Mouse (Mus musculus) lung, adult 18-20 months (tissue): ENCODE data around the gene Plpp4.

Source experiments
- DNase-seq, 2 experiments: peaks; one replicate each; pipeline ENCODE4 v3.0.0; 2022; ENCODE audit warnings: mixed read lengths in 2 of 2

Plpp4 gene

DNA sequence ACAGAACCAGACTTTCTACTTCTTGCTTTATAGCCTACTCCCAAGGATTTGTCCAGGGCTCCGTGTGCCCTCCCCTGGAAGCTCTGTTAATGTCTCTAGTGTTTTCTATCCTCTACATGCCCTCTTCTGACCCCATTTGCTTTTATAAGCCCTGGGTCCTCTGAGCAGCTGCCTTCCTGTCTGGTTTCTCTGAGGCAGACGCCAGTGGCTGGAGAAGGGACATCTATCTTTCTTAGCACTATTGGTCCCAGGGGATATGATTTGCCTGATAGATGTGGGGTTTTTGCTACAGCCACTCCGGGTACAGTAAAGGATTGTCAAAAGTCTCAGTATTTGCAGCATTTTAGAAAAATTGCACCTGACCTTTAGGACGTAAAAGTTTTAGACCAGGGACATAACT is 46.5 kb downstream of the Plpp4 start:
- DNase-seq: no peak

DNA sequence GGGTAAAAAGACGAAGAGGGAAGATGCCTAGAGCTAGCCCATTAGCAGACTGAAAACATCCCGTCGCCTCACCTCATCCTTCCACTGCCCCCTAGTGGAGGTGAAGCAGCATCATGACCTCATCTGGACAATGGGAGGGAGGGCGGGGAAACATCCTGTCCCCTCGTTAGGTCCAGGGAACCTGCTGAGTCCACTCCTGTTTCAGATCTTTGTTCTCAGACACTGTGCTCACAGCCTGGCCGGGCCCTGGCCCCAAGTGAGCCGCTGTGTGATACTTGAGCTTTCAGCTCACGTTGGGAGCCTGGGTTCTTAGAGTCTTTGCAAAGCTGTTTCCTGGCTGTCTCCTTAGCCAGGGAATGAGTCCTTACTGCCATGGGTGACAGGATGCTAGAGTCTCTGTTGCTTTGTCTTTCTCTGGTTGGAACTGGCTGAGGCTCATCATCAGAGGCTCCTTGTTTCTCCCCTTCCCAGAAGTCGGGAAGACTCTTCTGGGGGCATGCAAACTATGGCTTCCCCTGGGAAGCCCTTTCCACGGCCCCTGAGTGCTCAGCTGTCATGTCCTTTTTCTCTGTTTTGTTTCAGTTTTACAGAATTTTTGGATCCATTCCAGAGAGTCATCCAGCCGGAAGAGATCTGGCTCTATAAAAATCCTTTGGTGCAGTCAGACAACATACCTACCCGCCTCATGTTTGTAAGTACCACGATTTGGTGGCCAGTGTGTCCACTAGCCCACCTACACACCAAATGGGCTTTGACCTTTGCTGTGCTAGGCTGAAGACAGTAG is 50.4 kb downstream of the Plpp4 start:
- peak in 1 of 2 experiments; percentile 6 for DNase-seq

DNA sequence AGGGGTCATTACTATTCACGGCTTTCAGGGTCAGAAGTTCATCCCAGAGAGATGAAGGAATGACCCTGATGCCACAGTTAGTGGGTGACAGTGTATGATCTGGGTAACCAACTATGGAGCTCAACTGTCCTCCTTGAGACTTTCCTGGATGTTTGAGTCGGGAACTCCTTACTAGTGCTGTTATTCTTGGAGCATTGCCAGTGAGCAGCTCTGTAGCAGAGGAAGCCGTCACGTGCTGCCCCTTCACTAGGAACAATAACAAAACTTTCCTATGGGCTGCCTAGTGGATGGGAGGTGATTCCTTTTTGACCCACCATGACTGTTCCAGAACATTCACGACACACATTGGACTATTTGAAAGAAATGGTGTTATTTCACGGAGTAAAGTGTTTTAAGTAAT is 51.8 kb downstream of the Plpp4 start:
- no peak for DNase-seq

DNA sequence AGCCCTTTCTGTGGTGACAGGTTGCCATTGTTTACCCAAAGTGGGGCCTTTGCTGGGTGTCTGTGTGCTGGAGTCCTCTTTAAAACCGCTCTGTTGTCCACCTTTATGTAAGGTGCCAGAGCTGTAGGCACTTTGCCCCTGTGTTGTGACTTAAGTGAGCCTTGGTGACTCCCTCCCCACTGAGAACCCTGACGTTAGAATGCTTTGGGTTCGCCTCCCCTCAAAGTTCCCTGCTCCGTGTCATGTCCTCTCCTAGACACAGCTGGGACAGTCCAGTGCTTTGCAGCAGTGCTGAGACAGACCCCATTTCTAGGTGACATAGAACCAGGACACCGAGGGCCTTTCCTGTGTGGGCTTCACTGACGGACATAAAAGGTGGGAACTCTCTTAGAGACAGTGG is 55.7 kb downstream of the Plpp4 start:
- DNase-seq: no peak

DNA sequence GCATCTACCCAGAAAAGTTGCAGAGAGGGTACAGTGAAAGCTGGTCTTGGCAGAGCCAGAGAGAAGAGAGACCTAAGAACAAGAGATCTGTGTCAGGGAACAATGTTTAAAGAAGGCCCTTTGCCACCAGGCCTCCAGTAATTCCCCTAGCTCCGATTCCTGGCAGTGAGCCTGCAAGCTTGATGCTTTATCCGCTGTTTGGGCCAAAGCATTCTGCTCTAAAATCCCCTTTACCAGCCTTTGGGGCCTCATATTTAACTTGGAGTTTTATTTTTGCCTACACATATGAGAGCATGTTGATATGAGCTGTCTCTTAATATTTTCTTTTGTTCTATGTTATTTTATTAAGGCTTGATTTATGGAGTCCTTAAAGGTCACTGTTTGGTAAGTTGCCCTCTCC is 57.1 kb downstream of the Plpp4 start:
- no peak for DNase-seq

DNA sequence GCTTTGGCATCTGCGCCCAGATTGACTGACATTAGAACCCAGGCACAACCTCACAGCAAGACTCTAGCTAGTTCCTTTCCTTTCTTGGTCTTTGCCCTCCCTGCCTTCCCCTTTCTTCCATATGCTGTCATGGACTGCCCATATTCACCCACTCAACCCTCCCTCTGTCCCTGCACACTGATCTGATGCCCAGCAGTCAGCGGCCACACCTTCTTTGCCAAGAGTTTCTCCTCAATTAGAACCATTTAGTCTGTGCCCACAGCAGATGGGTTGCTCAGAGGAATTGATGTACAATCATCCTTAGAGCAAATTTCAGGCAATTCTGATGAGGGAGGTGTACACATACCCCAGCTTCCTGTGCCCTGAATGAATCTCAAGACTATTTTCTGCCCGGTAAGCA is 83.3 kb downstream of the Plpp4 start:
- no peak for DNase-seq

DNA sequence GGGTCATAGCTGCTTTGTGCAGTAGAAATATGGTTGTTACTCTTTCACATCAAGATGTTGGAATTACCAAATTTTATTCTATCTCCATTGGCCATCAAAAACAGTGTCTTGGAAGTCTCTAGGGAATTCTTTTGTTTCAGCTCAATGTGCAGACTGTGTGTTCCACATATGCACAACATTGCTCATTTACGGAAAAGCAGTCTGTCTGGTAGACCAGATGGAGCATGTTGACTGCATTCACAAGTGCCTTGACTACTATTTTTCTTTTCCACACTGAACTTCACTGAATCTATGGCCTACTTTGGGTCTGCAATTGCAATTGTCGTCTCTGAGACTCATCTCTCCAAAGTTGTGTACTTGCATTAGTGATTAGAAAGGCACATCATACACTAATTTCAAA is 98.7 kb downstream of the Plpp4 start:
- no peak for DNase-seq

DNA sequence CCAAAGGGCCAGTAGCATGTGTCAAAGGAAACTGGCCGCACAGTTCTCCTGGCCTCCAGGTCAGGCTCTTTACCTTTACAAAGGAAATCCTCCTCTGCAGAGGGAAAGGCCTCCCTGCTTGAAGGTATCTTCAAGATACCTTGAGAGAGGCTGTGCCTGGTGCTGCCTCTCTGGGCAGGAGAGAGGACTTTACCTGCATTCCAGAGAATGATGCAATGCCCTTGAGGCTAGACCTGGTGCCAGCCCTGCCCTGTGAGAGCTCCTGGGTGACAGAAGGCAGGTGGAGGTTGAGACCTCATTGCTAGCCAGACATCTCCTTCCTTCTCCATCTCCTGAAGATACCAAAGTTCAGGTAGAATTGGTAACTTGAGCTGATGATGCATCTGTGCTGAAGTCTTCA is 118.5 kb downstream of the Plpp4 start:
- peak; percentile 57 to 61 for DNase-seq

DNA sequence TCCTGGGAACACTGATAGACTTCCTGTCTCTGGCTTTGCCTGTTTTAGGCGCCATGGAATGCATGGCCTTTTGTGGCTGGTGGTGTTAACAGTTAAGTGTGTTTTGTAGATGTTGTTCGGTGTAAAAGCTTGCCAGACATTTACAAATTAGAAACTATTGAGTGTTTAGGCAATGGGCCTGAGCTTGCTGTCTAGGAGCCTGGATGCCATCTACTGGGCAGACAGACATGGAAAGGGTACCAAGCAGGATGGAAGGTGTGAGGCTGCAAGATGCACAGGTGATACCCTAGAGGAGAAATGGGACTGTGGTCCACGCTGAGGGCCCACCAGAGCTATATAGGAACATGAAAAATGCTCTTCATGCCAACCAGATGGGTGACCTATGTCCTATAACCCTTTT is 128.3 kb downstream of the Plpp4 start:
- DNase-seq: no peak

DNA sequence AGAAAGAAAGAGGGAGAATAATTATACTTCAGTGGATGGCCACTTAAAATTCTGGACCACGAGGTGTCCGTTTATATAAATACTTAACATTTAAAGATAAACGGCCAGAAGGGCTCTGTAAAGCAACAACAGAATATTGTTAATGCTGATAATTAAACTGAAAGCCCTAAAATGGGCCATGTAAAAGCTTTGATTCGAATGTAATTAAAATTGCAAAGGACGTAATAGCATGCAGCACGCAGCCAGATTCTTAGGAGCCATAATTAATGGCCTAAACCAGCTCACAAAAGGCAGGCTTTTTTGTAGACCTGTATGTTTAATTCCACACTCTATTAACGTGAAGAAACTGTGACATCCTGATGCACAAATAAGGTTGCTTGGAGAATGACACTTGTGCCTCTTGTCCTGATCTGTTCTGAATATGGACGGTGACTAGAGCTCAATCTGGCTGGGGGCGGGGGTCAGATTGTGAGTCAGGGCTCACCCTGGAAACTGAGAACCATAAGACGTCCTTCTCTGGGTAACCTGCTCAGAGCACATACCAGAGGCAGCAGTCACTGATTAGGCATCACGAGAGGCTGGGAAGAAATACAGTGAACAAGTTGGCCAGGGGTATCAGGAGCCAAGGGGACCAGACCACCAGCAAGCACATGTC is 136.1 kb downstream of the Plpp4 start:
- no peak for DNase-seq

DNA sequence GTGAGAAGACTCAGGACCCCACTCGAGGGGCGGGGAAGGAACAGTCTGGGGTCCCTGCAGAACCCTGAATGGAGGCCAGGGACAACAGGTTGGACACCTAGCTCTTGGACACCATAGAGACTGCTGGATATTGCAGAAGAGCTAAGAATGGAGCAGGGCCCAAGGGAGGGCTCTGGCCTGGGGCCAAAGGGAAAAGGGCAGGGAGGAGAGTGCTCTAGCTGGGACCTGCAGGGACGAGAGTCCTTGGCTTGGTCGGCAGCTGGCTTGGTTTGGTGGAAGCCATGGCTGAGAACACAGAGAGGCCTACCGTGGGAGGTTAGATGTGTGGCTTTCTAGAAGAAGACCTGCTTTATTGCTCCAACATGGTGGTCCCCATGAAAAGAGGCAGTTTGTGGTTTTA is 139.7 kb downstream of the Plpp4 start:
- no peak for DNase-seq

DNA sequence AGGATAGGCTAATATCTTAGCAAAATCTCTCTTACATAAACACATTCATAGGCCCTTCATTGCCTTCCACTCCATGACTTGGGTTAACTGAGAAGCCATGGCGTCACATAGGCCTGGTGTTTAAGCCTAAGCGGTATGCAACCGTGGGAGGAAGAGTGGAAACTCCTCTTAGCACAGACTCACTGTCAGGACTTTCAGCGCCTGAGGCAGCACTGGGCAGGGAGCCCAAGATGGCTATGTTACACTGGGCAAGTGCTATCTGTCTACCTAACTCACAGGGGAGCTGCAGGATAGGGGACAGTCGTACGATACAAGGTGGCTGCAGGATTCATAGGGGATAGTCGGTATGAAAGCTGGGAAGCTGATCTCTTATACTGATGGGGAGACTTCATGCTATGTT is 142.2 kb downstream of the Plpp4 start:
- DNase-seq: peak in 1 of 2 experiments; percentile 10

DNA sequence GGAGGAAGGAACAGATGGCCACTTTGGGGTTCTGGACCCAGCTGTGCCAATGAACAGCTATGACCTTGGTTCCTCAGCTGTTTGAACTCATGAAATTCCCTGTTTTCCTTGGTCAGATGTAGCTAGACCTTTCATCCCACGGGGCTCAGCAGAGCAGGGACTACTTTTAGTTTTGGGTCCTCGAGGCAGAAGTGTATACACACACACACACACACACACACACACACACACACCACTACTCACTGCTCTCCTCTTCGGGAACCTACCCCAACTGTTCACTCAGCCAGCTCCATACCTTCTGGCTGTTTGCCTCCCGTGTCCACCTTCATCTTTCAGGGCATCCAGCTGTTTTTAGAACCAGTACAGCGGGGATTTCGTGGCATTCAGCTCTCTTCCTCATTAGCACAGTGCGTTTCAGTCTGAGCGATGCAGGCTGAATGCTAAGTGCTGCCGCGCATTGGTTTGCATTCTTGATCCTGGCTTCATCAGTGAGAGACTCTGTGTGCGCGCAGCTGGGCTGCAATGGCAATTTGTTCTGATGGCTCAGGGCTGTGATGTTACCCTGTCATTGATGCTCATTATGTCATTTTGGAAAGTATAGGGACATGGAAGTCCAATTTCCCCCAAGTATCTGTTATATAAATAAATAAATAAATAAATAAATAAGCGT is 146.0 kb downstream of the Plpp4 start:
- no peak for DNase-seq

DNA sequence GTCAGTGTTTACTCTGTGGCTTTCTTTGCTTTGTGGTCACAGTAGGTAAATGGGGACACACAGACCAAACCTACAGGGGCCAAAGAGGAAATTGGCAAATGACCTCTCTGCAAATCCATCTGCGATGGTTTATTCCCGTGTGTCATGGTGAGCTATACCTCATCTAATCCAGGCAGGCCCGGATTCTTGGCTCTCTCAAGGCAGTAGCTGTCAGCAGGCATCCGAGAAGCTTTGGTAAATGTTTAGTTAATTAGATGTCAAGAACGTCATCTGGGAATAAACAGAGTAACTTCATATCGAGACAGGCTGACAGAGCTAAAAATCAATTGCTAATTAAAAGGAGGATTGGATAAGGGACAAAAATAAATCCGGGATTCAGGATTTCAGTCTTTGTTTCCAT is 149.2 kb downstream of the Plpp4 start:
- DNase-seq: no peak

DNA sequence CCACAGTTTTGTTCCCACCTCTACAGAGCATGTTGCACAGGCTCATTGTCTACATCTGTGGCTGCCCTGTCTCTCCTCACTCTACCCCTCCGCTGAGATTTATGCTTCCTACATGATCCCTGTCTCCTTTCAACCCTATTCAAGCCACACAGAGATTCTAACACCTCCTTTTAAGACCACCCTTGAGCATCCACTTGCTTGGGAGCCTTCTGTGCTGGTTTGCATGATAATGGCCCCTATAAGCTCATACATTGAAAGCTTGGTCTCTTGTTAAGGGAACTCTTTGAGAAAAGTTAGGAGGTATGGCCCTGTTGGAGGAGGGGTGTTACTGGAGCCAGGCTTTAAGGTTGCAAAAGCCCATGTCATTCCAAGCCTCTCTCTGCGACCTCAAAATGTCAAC is 155.9 kb downstream of the Plpp4 start:
- no peak for DNase-seq

DNA sequence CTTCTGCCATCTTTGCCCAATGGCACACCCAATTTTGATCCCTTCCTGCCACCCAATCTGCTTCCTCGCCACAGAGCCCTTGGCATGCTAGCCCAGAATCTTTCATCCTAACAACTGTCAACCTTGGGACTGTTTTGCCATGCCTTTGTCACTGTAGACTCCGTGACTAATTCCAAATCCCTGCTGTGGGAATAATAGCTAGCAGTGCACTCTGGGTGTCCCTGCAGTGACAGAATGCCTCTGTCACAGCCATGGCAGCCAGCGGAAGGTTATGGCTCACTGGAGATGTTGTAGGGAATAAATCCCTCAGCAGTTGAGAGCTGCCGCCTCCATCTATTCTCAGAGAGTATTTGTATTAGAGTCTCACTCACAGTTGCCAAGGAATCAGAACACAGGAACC is 158.3 kb downstream of the Plpp4 start:
- no peak for DNase-seq

DNA sequence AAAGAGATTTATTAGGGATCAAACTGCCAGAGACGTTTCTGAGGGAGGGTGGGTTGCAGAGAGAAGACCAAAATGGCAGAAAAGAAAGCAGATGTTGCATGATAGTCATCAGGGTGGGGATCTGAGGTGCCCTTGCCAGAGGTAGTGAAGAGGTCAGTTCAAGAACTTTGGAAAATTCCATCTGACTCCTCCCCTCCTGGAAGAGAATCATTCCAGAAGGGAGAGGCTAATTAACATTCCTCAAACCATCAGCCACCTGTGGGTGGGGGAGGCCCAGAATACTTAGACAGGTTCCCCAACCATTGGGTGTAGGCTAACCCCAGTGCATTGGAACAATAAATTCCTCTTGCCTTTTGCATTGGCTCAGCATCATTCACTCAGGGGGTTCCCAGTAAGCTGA is 164.3 kb downstream of the Plpp4 start:
- no peak for DNase-seq

DNA sequence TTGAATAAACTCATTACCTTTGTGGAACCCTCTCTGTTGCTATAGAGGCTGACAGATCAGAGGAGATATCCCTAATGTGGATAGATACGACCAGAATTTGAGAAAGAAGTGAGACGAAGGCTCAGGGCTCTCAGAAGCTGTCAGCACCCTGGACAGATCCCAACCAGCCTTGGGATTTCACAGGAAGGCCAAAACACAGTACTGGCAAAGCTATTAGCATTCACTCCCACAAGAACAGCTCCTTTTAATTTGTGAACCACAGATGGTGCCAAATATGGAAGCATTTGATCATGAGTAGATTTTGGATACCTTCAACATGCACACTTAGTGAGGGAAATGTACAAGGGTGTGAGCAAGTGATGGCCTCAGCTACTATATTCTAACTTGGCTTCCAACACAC is 168.7 kb downstream of the Plpp4 start:
- no peak for DNase-seq

DNA sequence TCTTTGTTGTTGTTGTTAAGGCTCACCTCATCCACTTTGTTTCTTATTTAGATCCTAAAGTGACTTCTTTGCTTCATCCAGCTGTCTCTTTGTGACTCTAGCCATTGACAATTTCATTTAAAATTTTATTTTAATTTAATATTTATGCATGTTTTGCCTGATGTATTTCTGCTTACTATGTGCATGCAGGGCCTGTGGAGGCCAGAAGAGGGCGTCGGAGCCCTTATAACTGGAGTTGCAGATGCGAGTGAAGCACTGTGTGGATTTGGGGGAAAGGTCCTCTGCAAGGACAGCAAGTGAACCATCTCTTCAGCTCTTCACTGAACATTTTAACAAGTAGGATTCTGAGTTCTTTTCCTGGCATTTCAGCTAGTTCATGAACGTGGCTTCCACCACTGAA is 172.0 kb downstream of the Plpp4 start:
- no peak for DNase-seq

DNA sequence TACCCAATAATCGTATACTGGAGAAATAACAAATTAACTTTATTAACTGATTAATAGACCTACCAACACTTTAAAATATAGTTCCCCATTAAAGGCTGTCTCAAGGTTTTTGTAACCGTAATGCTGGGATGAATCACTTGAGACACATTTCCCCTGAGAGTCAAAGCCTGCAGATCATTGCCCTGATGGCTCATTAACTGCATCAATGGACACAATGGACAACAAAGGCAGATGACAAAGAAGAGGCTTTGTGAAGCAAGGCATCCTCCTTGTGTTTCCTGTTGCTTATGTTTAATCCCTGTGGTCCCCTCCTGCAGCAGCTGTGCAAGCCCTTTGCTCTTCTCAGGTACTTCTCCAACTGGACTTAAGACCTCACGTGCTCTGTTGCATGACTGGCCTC is 173.1 kb downstream of the Plpp4 start:
- DNase-seq: no peak
